ENCODE assay signal across 19 mouse cellular contexts in genomic region chr7:25323219-25323618, GRCm38 (mm10). TPM values are rescaled to one million over a fixed set of nuclear protein-coding genes. Genes with fewer than 3 reads are reported as not detected.
DNase-seq lines count a peak whose midpoint lies in the region; ATAC-seq and TF ChIP-seq lines count a peak whose summit lies in the region.
"Had no signal": no experiment of that assay in that cellular context is flagged by ENCODE, and none has a peak within 500 bp of the region (broad histone marks: within the 10 kb centered on the region; RNA-seq: fewer than 3 reads in every experiment).

No protein-coding gene starts in this region.

- 88% methylated on average over 2 of the region's 2 CpGs for WGBS in embryonic facial prominence, embryonic 10.5 days
- WGBS in limb, embryonic 12.5 days, result 85% methylated on average over 2 of the region's 2 CpGs
- 91% methylated on average over 2 of the region's 2 CpGs for WGBS in hindbrain, embryonic 11.5 days
- WGBS in forebrain, embryonic 14.5 days, result 84% methylated on average over 2 of the region's 2 CpGs

- no peaks in the 10 kb centered on the region for H3K36me3 ChIP-seq in ES-Bruce4 (ENCODE audit: control insufficient read depth, insufficient read depth, low read length, poor library complexity, severe bottlenecking)
- H3K36me3 ChIP-seq in embryonic facial prominence, embryonic 10.5 days (replicated peaks), result peaks cover 47% of the 10 kb centered on the region
- peaks cover 22% of the 10 kb centered on the region; the same call in 1 of the 2 replicates for H3K36me3 ChIP-seq in limb, embryonic 12.5 days
- no peaks in the 10 kb centered on the region for H3K36me3 ChIP-seq in hindbrain, embryonic 11.5 days (ENCODE audit: control insufficient read depth, insufficient read depth, low read length)
- peaks cover 8% of the 10 kb centered on the region; the same call in 1 of the 2 replicates for H3K36me3 ChIP-seq in forebrain, embryonic 14.5 days (ENCODE audit: control insufficient read depth, insufficient read depth, low read length)

- H3K27ac ChIP-seq in ES-Bruce4 (ENCODE audit: insufficient read depth, low read length), result peak overlapping the region; percentile 4; the same call in 1 of the 2 replicates
- H3K27ac ChIP-seq in embryonic facial prominence, embryonic 10.5 days (replicated peaks), result peak overlapping the region; percentile 41; the same call in 1 of the 2 replicates
- peak overlapping the region; percentile 53 for H3K27ac ChIP-seq in limb, embryonic 12.5 days
- H3K27ac ChIP-seq in hindbrain, embryonic 11.5 days (ENCODE audit: low read depth, low read length), result no peak overlapping the region
- H3K27ac ChIP-seq in forebrain, embryonic 14.5 days (ENCODE audit: low read depth, low read length), result no peak overlapping the region
- H3K27ac ChIP-seq: forebrain, embryonic 13.5 days; hindbrain, postnatal 0 days; neural tube, embryonic 13.5 days had no signal

- TF ChIP-seq CTCF in ES-Bruce4 (IDR thresholded peaks at IDR 0.05; ENCODE audit: low read depth, low read length), result no peak

- TF ChIP-seq EP300 in ES-Bruce4 (IDR thresholded peaks at IDR 0.05; ENCODE audit: insufficient read depth, low read depth, low read length), result no peak

- no peaks in the 10 kb centered on the region for H3K9me3 ChIP-seq in ES-Bruce4 (replicated peaks; ENCODE audit: control insufficient read depth, insufficient read depth, low read length, poor library complexity, severe bottlenecking)
- H3K9me3 ChIP-seq in embryonic facial prominence, embryonic 10.5 days, result 0 out of 2 replicates have a peak, but pooled peaks cover 3% of the 10 kb centered on the region
- H3K9me3 ChIP-seq in limb, embryonic 12.5 days, result no peaks in the 10 kb centered on the region
- H3K9me3 ChIP-seq in hindbrain, embryonic 11.5 days (ENCODE audit: control insufficient read depth, low read length), result no peaks in the 10 kb centered on the region
- H3K9me3 ChIP-seq in forebrain, embryonic 14.5 days (replicated peaks; ENCODE audit: control insufficient read depth, low read length), result no peaks in the 10 kb centered on the region
- H3K9me3 ChIP-seq: forebrain, embryonic 13.5 days; neural tube, embryonic 13.5 days had no signal

- H3K4me3 ChIP-seq in ES-Bruce4 (ENCODE audit: low read depth, low read length), result no peak overlapping the region
- H3K4me3 ChIP-seq in embryonic facial prominence, embryonic 10.5 days, result 0 out of 2 replicates have a peak overlapping the region, but pooled peaks have one; percentile 0
- H3K4me3 ChIP-seq in limb, embryonic 12.5 days (replicated peaks), result no peak overlapping the region
- no peak overlapping the region for H3K4me3 ChIP-seq in hindbrain, embryonic 11.5 days (ENCODE audit: low read depth, low read length)
- no peak overlapping the region for H3K4me3 ChIP-seq in forebrain, embryonic 14.5 days (ENCODE audit: low read depth, low read length)
- H3K4me3 ChIP-seq: forebrain, embryonic 13.5 days; neural tube, embryonic 13.5 days had no signal

- no peak overlapping the region for H3K4me2 ChIP-seq in limb, embryonic 12.5 days
- no peak overlapping the region for H3K4me2 ChIP-seq in hindbrain, embryonic 11.5 days (replicated peaks; ENCODE audit: low read depth, low read length)
- no peak overlapping the region for H3K4me2 ChIP-seq in forebrain, embryonic 14.5 days (ENCODE audit: low read length)
- H3K4me2 ChIP-seq: forebrain, embryonic 13.5 days; neural tube, embryonic 13.5 days had no signal

- TF ChIP-seq POLR2A in ES-Bruce4 (IDR thresholded peaks at IDR 0.05; ENCODE audit: insufficient read depth, low read length), result no peak

- no peaks in the 10 kb centered on the region for H3K27me3 ChIP-seq in ES-Bruce4 (ENCODE audit: control insufficient read depth, insufficient read depth, low read length, poor library complexity, severe bottlenecking)
- H3K27me3 ChIP-seq in embryonic facial prominence, embryonic 10.5 days (replicated peaks; ENCODE audit: low read depth, poor library complexity, severe bottlenecking), result no peaks in the 10 kb centered on the region
- H3K27me3 ChIP-seq in limb, embryonic 12.5 days, result no peaks in the 10 kb centered on the region
- H3K27me3 ChIP-seq in hindbrain, embryonic 11.5 days (ENCODE audit: control insufficient read depth, insufficient read depth, low read length), result no peaks in the 10 kb centered on the region
- H3K27me3 ChIP-seq in forebrain, embryonic 14.5 days (replicated peaks; ENCODE audit: control insufficient read depth, insufficient read depth, low read length), result no peaks in the 10 kb centered on the region
- H3K27me3 ChIP-seq: forebrain, embryonic 13.5 days; neural tube, embryonic 13.5 days had no signal

- no peak overlapping the region for H3K9ac ChIP-seq in ES-Bruce4 (ENCODE audit: low read depth, poor library complexity, severe bottlenecking)
- no peak overlapping the region for H3K9ac ChIP-seq in limb, embryonic 12.5 days (replicated peaks)
- H3K9ac ChIP-seq in hindbrain, embryonic 11.5 days (ENCODE audit: low read depth, low read length), result no peak overlapping the region
- H3K9ac ChIP-seq in forebrain, embryonic 14.5 days (ENCODE audit: low read length), result no peak overlapping the region
- H3K9ac ChIP-seq: forebrain, embryonic 13.5 days; neural tube, embryonic 13.5 days had no signal

- no peak for ATAC-seq in limb, embryonic 12.5 days (ENCODE audit: insufficient number of reproducible peaks, insufficient read depth, low FRiP score, low TSS enrichment, low read depth)
- no peak for ATAC-seq in hindbrain, embryonic 11.5 days (ENCODE audit: low FRiP score)
- no peak for ATAC-seq in forebrain, embryonic 14.5 days
- ATAC-seq: forebrain, embryonic 13.5 days; hindbrain, postnatal 0 days had no signal

- H3K4me1 ChIP-seq in ES-Bruce4 (ENCODE audit: control insufficient read depth, insufficient read depth, low read length), result peaks cover 3% of the 10 kb centered on the region
- peaks cover 36% of the 10 kb centered on the region for H3K4me1 ChIP-seq in embryonic facial prominence, embryonic 10.5 days
- peaks cover 16% of the 10 kb centered on the region for H3K4me1 ChIP-seq in limb, embryonic 12.5 days (replicated peaks)
- H3K4me1 ChIP-seq in hindbrain, embryonic 11.5 days (replicated peaks; ENCODE audit: control insufficient read depth, insufficient read depth, low read length), result no peaks in the 10 kb centered on the region
- H3K4me1 ChIP-seq in forebrain, embryonic 14.5 days (ENCODE audit: control insufficient read depth, insufficient read depth, low read length), result no peaks in the 10 kb centered on the region; the same call in 1 of the 2 replicates

- peak; percentile 86 for DNase-seq in 416B (ENCODE audit: low read depth)
- no peak for DNase-seq in embryonic facial prominence, embryonic 10.5 days (ENCODE audit: low spot score)
- no peak for DNase-seq in frontal cortex, postnatal 25 days (ENCODE audit: low spot score in 2 of 2)
- DNase-seq in hindbrain, embryonic 11.5 days (ENCODE audit: low spot score), result no peak
- no peak for DNase-seq in forebrain, embryonic 14.5 days (ENCODE audit: low spot score)
- DNase-seq: cerebellum, adult 2 months; heart, adult 11 months; heart, postnatal 4 days; kidney, adult 18-20 months; kidney, postnatal 36 days; right cerebral cortex, postnatal 14 days had no signal

RNA-seq across cellular contexts. Expression of gene Megf8, which starts 6.3 kb away (rescaled TPM):
- polyA plus RNA-seq in ES-Bruce4 (2011; ENCODE audit: insufficient read depth, insufficient read length, low read depth, missing spikeins), result 22.2 and 25.7 TPM in 2 replicates
- 17.6 and 17.7 TPM in 2 replicates for polyA plus RNA-seq in embryonic facial prominence, embryonic 10.5 days (2016; fragmentation: Nextera tagmentation; extraction: Ambion mirVana)
- polyA plus RNA-seq in limb, embryonic 12.5 days (2016; fragmentation: Nextera tagmentation; extraction: Ambion mirVana), result 21.6 and 21.7 TPM in 2 replicates
- polyA plus RNA-seq in hindbrain, embryonic 11.5 days (2014; fragmentation: Nextera tagmentation; extraction: Ambion mirVana), result 10.9 and 11.3 TPM in 2 replicates
- polyA plus RNA-seq in forebrain, embryonic 14.5 days (2014; fragmentation: Nextera tagmentation; extraction: Ambion mirVana), result 13.3 and 17.5 TPM in 2 replicates

RNA-seq across cellular contexts. Expression of gene Tmem145, which starts 17.3 kb away (rescaled TPM):
- polyA plus RNA-seq in ES-Bruce4 (2011; ENCODE audit: insufficient read depth, insufficient read length, low read depth, missing spikeins), result 2.0 and 2.5 TPM in 2 replicates
- 0.85 and 1.0 TPM in 2 replicates for polyA plus RNA-seq in embryonic facial prominence, embryonic 10.5 days (2016; fragmentation: Nextera tagmentation; extraction: Ambion mirVana)
- polyA plus RNA-seq in limb, embryonic 12.5 days (2016; fragmentation: Nextera tagmentation; extraction: Ambion mirVana), result 1.1 and 1.3 TPM in 2 replicates
- polyA plus RNA-seq in hindbrain, embryonic 11.5 days (2014; fragmentation: Nextera tagmentation; extraction: Ambion mirVana), result 9.9 and 10.6 TPM in 2 replicates
- 14.5 and 25.5 TPM in 2 replicates for polyA plus RNA-seq in forebrain, embryonic 14.5 days (2014; fragmentation: Nextera tagmentation; extraction: Ambion mirVana)

RNA-seq across cellular contexts. Expression of gene Prr19, which starts 22.0 kb away (rescaled TPM):
- 1.3 and 1.6 TPM in 2 replicates for polyA plus RNA-seq in ES-Bruce4 (2011; ENCODE audit: insufficient read depth, insufficient read length, low read depth, missing spikeins)
- polyA plus RNA-seq in embryonic facial prominence, embryonic 10.5 days (2016; fragmentation: Nextera tagmentation; extraction: Ambion mirVana), result 0.82 and 0.88 TPM in 2 replicates
- 0.66 and 0.86 TPM in 2 replicates for polyA plus RNA-seq in limb, embryonic 12.5 days (2016; fragmentation: Nextera tagmentation; extraction: Ambion mirVana)
- 0.86 and 1.3 TPM in 2 replicates for polyA plus RNA-seq in hindbrain, embryonic 11.5 days (2014; fragmentation: Nextera tagmentation; extraction: Ambion mirVana)
- polyA plus RNA-seq in forebrain, embryonic 14.5 days (2014; fragmentation: Nextera tagmentation; extraction: Ambion mirVana), result 1.8 and 2.2 TPM in 2 replicates
- polyA plus RNA-seq: heart, embryonic 14.5 days; liver, embryonic 16.5 days had no signal

RNA-seq across cellular contexts. Expression of gene Pafah1b3, which starts 25.4 kb away (rescaled TPM):
- 47.8 and 55.6 TPM in 2 replicates for polyA plus RNA-seq in ES-Bruce4 (2011; ENCODE audit: insufficient read depth, insufficient read length, low read depth, missing spikeins)
- 281 and 301 TPM in 2 replicates for polyA plus RNA-seq in embryonic facial prominence, embryonic 10.5 days (2016; fragmentation: Nextera tagmentation; extraction: Ambion mirVana)
- 288 and 295 TPM in 2 replicates for polyA plus RNA-seq in limb, embryonic 12.5 days (2016; fragmentation: Nextera tagmentation; extraction: Ambion mirVana)
- 335 and 344 TPM in 2 replicates for polyA plus RNA-seq in hindbrain, embryonic 11.5 days (2014; fragmentation: Nextera tagmentation; extraction: Ambion mirVana)
- 574 and 635 TPM in 2 replicates for polyA plus RNA-seq in forebrain, embryonic 14.5 days (2014; fragmentation: Nextera tagmentation; extraction: Ambion mirVana)

RNA-seq across cellular contexts. Expression of gene Cnfn, which starts 46.3 kb away (rescaled TPM):
- not detected in 2 replicates for polyA plus RNA-seq in ES-Bruce4 (2011; ENCODE audit: insufficient read depth, insufficient read length, low read depth, missing spikeins)
- polyA plus RNA-seq in embryonic facial prominence, embryonic 10.5 days (2016; fragmentation: Nextera tagmentation; extraction: Ambion mirVana), result not detected in 2 replicates
- not detected in 2 replicates for polyA plus RNA-seq in limb, embryonic 12.5 days (2016; fragmentation: Nextera tagmentation; extraction: Ambion mirVana)
- not detected in 2 replicates for polyA plus RNA-seq in hindbrain, embryonic 11.5 days (2014; fragmentation: Nextera tagmentation; extraction: Ambion mirVana)
- not detected in 2 replicates for polyA plus RNA-seq in forebrain, embryonic 14.5 days (2014; fragmentation: Nextera tagmentation; extraction: Ambion mirVana)
- polyA plus RNA-seq: cerebellum, adult 2 months; forebrain, embryonic 13.5 days; heart, embryonic 14.5 days; liver, embryonic 16.5 days; midbrain, postnatal 0 days; neural tube, embryonic 13.5 days had no signal

Comparison
In these comparisons a context has a peak if more than half of its experiments do, and no peak if none do; other contexts are left out.
1. H3K27ac ChIP-seq: peak in ES-Bruce4 (single experiment), embryonic facial prominence, embryonic 10.5 days (single experiment) and limb, embryonic 12.5 days (single experiment); none in hindbrain, embryonic 11.5 days (single experiment) and forebrain, embryonic 14.5 days (single experiment).